Comparison of ENCODE assay signal across 13 mouse cellular contexts in the genomic region with DNA sequence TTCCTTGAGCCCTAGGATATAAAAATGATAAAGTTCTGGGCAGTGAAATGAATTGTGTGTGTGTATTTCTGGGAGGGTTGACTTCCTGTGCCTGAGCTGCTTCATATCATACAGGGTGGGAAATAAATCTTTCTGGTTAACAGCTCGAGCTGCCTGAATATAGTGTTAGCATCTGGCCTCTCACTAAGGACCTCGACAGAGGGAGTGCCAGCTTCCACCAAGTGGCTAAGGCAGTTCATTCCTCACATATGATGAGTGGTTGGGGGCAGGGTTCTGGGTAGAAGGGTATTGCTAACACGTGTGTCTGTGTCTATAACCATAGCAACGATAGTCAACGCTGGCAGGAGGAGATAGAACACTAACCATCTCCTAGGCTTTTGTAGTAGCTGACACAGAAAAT.
DNase-seq lines count a peak whose midpoint lies in the region; ATAC-seq lines count a peak whose summit lies in the region.
"Had no signal": no experiment of that assay in that cellular context is flagged by ENCODE, and none has a peak within 500 bp of the region (broad histone marks: within the 10 kb centered on the region; RNA-seq: fewer than 3 reads in every experiment).

No protein-coding gene starts in this region.

- no peak overlapping the region for H3K27ac ChIP-seq in embryonic facial prominence, embryonic 14.5 days (replicated peaks; ENCODE audit: low read depth, low read length)
- no peak overlapping the region for H3K27ac ChIP-seq in embryonic facial prominence, embryonic 10.5 days (replicated peaks)
- H3K27ac ChIP-seq: lung, embryonic 15.5 days had no signal

- 52% methylated on average over 5 of the region's 5 CpGs for WGBS in embryonic facial prominence, embryonic 14.5 days
- 75% methylated on average over 5 of the region's 5 CpGs for WGBS in embryonic facial prominence, embryonic 10.5 days

- no peak for DNase-seq in embryonic facial prominence, embryonic 14.5 days (ENCODE audit: low spot score)
- no peak for DNase-seq in embryonic facial prominence, embryonic 10.5 days (ENCODE audit: low spot score)
- DNase-seq in retina, embryonic 14.5 days (ENCODE audit: low spot score) = peak; percentile 16
- no peak for DNase-seq in retina, postnatal 1 day
- DNase-seq in mesoderm, embryonic 11.5 days (ENCODE audit: low read depth, low spot score) = peak; percentile 64
- no peak for DNase-seq in cerebellum, postnatal 36 days
- no peak for DNase-seq in urinary bladder, postnatal 14 days (ENCODE audit: low spot score)
- DNase-seq in right cerebral cortex, postnatal 14 days = no peak
- DNase-seq: cerebellum, adult 8-10 months; kidney, postnatal 14 days; thymus, adult 18-20 months had no signal

- no peaks in the 10 kb centered on the region for H3K4me1 ChIP-seq in embryonic facial prominence, embryonic 14.5 days (ENCODE audit: control insufficient read depth, insufficient read depth, low read length)
- H3K4me1 ChIP-seq in embryonic facial prominence, embryonic 10.5 days = no peaks in the 10 kb centered on the region

- no peaks in the 10 kb centered on the region for H3K9me3 ChIP-seq in embryonic facial prominence, embryonic 14.5 days (ENCODE audit: control insufficient read depth, low read length)
- H3K9me3 ChIP-seq in embryonic facial prominence, embryonic 10.5 days = no peaks in the 10 kb centered on the region
- H3K9me3 ChIP-seq: lung, embryonic 15.5 days had no signal

- no peak overlapping the region for H3K4me3 ChIP-seq in embryonic facial prominence, embryonic 14.5 days (ENCODE audit: low read depth, low read length)
- H3K4me3 ChIP-seq in embryonic facial prominence, embryonic 10.5 days = no peak overlapping the region
- H3K4me3 ChIP-seq: lung, embryonic 15.5 days had no signal

- H3K9ac ChIP-seq in embryonic facial prominence, embryonic 14.5 days (ENCODE audit: low read depth, low read length) = no peak overlapping the region
- H3K9ac ChIP-seq: lung, embryonic 15.5 days had no signal

- H3K4me2 ChIP-seq in embryonic facial prominence, embryonic 14.5 days (ENCODE audit: low read depth, low read length) = no peak overlapping the region
- H3K4me2 ChIP-seq: lung, embryonic 15.5 days had no signal

- H3K36me3 ChIP-seq in embryonic facial prominence, embryonic 14.5 days (ENCODE audit: control insufficient read depth, insufficient read depth, low read length) = no peaks in the 10 kb centered on the region
- H3K36me3 ChIP-seq in embryonic facial prominence, embryonic 10.5 days (replicated peaks) = no peaks in the 10 kb centered on the region
- H3K36me3 ChIP-seq: G1E; lung, embryonic 15.5 days had no signal

- 0 out of 2 replicates have a peak, but pooled peaks have one; percentile 33 for ATAC-seq in embryonic facial prominence, embryonic 14.5 days (ENCODE audit: low read depth)

- no peaks in the 10 kb centered on the region for H3K27me3 ChIP-seq in embryonic facial prominence, embryonic 14.5 days (replicated peaks; ENCODE audit: control insufficient read depth, insufficient read depth, low read length)
- H3K27me3 ChIP-seq in embryonic facial prominence, embryonic 10.5 days (replicated peaks; ENCODE audit: low read depth, poor library complexity, severe bottlenecking) = no peaks in the 10 kb centered on the region
- H3K27me3 ChIP-seq: lung, embryonic 15.5 days had no signal

Comparison
In these comparisons a context has a peak if more than half of its experiments do, and no peak if none do; other contexts are left out.
1. DNase-seq: peak in retina, embryonic 14.5 days (single experiment) and mesoderm, embryonic 11.5 days (single experiment); none in embryonic facial prominence, embryonic 14.5 days (single experiment), embryonic facial prominence, embryonic 10.5 days (single experiment), retina, postnatal 1 day (single experiment), cerebellum, postnatal 36 days (0 of 2), urinary bladder, postnatal 14 days (single experiment) and right cerebral cortex, postnatal 14 days (single experiment).